Mouse (Mus musculus) heart, postnatal 0 days (tissue): ENCODE measurements around the gene Fbxo7.

Experiments used
- CTCF ChIP-seq: IDR thresholded peaks from 2 replicates; pipeline ENCODE4 v1.5.1; 2016; ENCODE audit warnings: antibody characterized with exemption, control low read depth, low read depth
- EP300 ChIP-seq: IDR thresholded peaks from 2 replicates; pipeline ENCODE4 v1.6.1; 2016; ENCODE audit warnings: antibody characterized with exemption, low read depth

DNA sequence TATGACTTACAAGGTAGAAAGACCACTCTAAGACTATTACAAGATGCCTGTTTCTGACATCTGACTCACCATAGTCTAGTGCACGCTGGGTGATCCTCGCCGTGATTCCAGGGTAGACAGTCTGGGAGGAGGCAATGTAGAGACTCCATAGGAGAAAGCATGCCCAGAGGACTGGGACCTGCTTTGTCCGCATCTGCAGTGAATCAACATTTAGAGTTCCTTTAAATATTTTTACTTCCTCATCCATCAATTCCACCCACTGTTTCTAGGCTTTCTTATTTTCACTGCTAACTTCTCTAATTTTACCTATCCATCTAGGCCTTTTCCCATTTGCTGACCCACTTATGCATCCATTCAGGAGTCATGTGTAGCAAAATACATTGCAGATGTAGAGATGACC is 21.3 kb upstream of the Fbxo7 start:
- no peak for TF ChIP-seq CTCF
- no peak for TF ChIP-seq EP300
